Mouse (Mus musculus): ENCODE measurements around the gene Calu. TPM values are rescaled to one million over a fixed set of nuclear protein-coding genes. Genes with fewer than 3 reads are reported as not detected.

Gene Calu
- polyA plus RNA-seq, 1 experiment from 2014 or later = 100 TPM

- Histone ChIP-seq H3K4me3 (replicated peaks) (no peak overlapping the region), H3K9me3 (replicated peaks) (no peaks in the 10 kb centered on the region), H3K36me3 (replicated peaks) (no peaks in the 10 kb centered on the region), H3K4me2 (no peak overlapping the region), H3K27ac (replicated peaks) (no peak overlapping the region), H3K27me3 (peaks cover 9% of the 10 kb centered on the region), H3K9ac (no peak overlapping the region), H3K4me1 (replicated peaks) (no peaks in the 10 kb centered on the region)
- WGBS (ENCODE audit: insufficient replicate concordance) = 70% methylated on average over 8 of the region's 8 CpGs
- no peak for ATAC-seq (ENCODE audit: insufficient read depth)
Observed at GRCm38 (mm10) chr6:29425118-29425517, 77.2 kb downstream of the Calu start.

GRCm38 (mm10) chr6:29426331-29426730 lies 78.5 kb downstream of the Calu start:
- no peak for ATAC-seq (ENCODE audit: insufficient read depth)
- no peaks in the 10 kb centered on the region for H3K4me1 ChIP-seq (replicated peaks)
- no peaks in the 10 kb centered on the region for H3K36me3 ChIP-seq (replicated peaks)
- peaks cover 18% of the 10 kb centered on the region for H3K27me3 ChIP-seq
- H3K27ac ChIP-seq (replicated peaks) = no peak overlapping the region
- WGBS (ENCODE audit: insufficient replicate concordance) = 64% methylated on average over 6 of the region's 6 CpGs
- H3K4me2 ChIP-seq = no peak overlapping the region
- H3K9me3 ChIP-seq (replicated peaks) = no peaks in the 10 kb centered on the region
- no peak overlapping the region for H3K4me3 ChIP-seq (replicated peaks)
- H3K9ac ChIP-seq = no peak overlapping the region

Small RNA genes within 50 kb of the gene (microRNA-seq; reads per million reads assigned to microRNA genes)
- gene Gm26220 (not detected), gene Gm44354 (not detected)

Other genes with a start within 250 kb of the Calu start
- 8.5 and 9.4 TPM in 2 replicates for gene Rbm28, start 183.1 kb upstream of the Calu start, polyA plus RNA-seq (2015; fragmentation: Nextera tagmentation; extraction: Ambion mirVana)
- gene Prrt4, start 168.5 kb upstream of the Calu start, polyA plus RNA-seq (2015; fragmentation: Nextera tagmentation; extraction: Ambion mirVana) = 0.02 and 0.06 TPM in 2 replicates
- 8.0 and 10.6 TPM in 2 replicates for gene Impdh1, start 131.7 kb upstream of the Calu start, polyA plus RNA-seq (2015; fragmentation: Nextera tagmentation; extraction: Ambion mirVana)
- gene Hilpda, start 75.6 kb upstream of the Calu start, polyA plus RNA-seq (2015; fragmentation: Nextera tagmentation; extraction: Ambion mirVana) = 23.4 and 25.0 TPM in 2 replicates
- 0.12 and 0.16 TPM in 2 replicates for gene Fam71f2, start 68.5 kb upstream of the Calu start, polyA plus RNA-seq (2015; fragmentation: Nextera tagmentation; extraction: Ambion mirVana)
- gene Fam71f1, start 28.9 kb upstream of the Calu start, polyA plus RNA-seq (2015; fragmentation: Nextera tagmentation; extraction: Ambion mirVana) = not detected in 2 replicates
- 0.03 TPM in 1 of 2 replicates, not detected in the other for gene Opn1sw, start 40.4 kb downstream of the Calu start, polyA plus RNA-seq (2015; fragmentation: Nextera tagmentation; extraction: Ambion mirVana)
- gene Ccdc136, start 48.2 kb downstream of the Calu start, polyA plus RNA-seq (2015; fragmentation: Nextera tagmentation; extraction: Ambion mirVana) = 0.13 and 0.45 TPM in 2 replicates
- 0.91 and 1.1 TPM in 2 replicates for gene Flnc, start 85.2 kb downstream of the Calu start, polyA plus RNA-seq (2015; fragmentation: Nextera tagmentation; extraction: Ambion mirVana)
- 125 and 127 TPM in 2 replicates for gene Atp6v1f, start 119.6 kb downstream of the Calu start, polyA plus RNA-seq (2015; fragmentation: Nextera tagmentation; extraction: Ambion mirVana)
- gene Atp6v1fnb, start 123.4 kb downstream of the Calu start, polyA plus RNA-seq (2015; fragmentation: Nextera tagmentation; extraction: Ambion mirVana) = not detected in 2 replicates
- 1.6 and 2.9 TPM in 2 replicates for gene Kcp, start 159.9 kb downstream of the Calu start, polyA plus RNA-seq (2015; fragmentation: Nextera tagmentation; extraction: Ambion mirVana)
- gene Irf5, start 178.6 kb downstream of the Calu start, polyA plus RNA-seq (2015; fragmentation: Nextera tagmentation; extraction: Ambion mirVana) = 10.7 and 11.5 TPM in 2 replicates

Measured in liver, embryonic 15.5 days (tissue).